Mouse (Mus musculus): Measurements from ENCODE around the gene Creld2.

- no peak for TF ChIP-seq CTCF (IDR thresholded peaks at IDR 0.05; ENCODE audit: borderline replicate concordance, extremely low read depth, insufficient read depth, insufficient read length)
- no peak for TF ChIP-seq POLR2A (IDR thresholded peaks at IDR 0.05; ENCODE audit: borderline replicate concordance, extremely low read depth, insufficient read depth, insufficient read length, poor library complexity, severe bottlenecking)
Measured at GRCm38 (mm10) chr15:88841160-88841559, 21.7 kb downstream of the Creld2 start.
